Comparison of ENCODE assay signal across 8 mouse cellular contexts in the genomic region with DNA sequence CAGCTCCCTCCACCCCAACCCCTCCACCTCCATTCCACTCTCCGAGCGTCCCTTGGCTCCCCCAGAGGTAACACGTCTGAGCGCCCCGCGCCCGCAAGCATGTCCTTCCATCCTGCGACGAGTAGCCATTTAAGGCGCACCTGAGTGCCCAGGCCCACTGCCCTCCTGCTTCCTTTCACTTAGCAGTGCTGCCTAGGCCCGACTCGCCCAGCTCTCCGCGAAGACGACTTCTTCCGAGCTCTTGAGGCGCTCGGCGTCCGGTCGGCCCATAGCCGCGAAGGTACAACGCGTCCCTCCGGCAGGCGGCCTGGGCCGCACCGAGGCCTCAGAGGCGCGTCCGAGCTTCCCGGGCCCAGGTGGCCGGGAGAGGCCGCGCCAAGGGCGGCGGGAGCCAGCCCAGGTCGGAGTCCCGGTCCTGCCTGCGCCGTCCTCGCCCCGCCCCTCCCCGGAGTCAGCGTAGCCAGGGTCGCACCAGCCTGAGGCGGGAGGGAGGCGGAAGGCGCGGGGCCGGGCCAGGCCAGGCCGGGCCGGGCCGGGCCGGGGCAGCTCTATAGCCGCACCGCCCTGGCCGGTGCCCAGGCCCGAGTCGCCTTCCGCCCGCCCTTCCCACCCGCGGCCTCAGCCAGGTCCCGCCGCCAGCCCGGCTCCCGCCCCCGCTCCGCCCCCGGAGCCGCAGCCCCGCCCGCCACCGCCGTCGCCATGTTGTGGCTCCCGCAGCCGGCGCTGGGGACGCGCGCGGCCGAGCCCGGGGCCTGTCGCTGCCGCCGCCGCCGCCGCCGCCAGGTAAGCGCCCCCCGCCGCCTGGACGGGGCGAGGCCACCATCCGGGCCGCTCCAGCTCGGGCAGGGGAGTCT. TPM values are rescaled to one million over a fixed set of nuclear protein-coding genes. Genes with fewer than 3 reads are reported as not detected.
A peak's percentile ranks its signal among the peaks of the same experiment; 100 is the strongest.
DNase-seq lines count a peak whose midpoint lies in the region; ATAC-seq and TF ChIP-seq lines count a peak whose summit lies in the region.

Gene Zfp592, plus strand, starts transcription at position 702 of the 854 bp plus-strand sequence.

- peak within 1 kb of the TSS; percentile 91 for H3K27ac ChIP-seq in hindbrain, embryonic 15.5 days (replicated peaks)
- peak within 1 kb of the TSS; percentile 97 for H3K27ac ChIP-seq in left cerebral cortex, adult 2 months

- H3K9ac ChIP-seq in hindbrain, embryonic 15.5 days, result peak within 1 kb of the TSS; percentile 78

- peak within 1 kb of the TSS; percentile 91 for H3K4me2 ChIP-seq in hindbrain, embryonic 15.5 days

- H3K4me3 ChIP-seq in hindbrain, embryonic 15.5 days, result peak within 1 kb of the TSS; percentile 85
- H3K4me3 ChIP-seq in left cerebral cortex, adult 2 months, result peak within 1 kb of the TSS; percentile 93

- ATAC-seq in hindbrain, embryonic 15.5 days (ENCODE audit: low FRiP score, low read depth), result peak; percentile 93
- peak; percentile 58 for ATAC-seq in megakaryocyte, adult 5-6 weeks (ENCODE audit: poor library complexity, severe bottlenecking)

- DNase-seq in ZHBTc4 (ENCODE audit: low read depth, low spot score), result peak; percentile 79
- peak; percentile 43 to 76 for DNase-seq in cerebellum, postnatal 4 days (ENCODE audit: low spot score in 2 of 2)
- peak; percentile 83 for DNase-seq in gastrocnemius, adult 18-20 months (ENCODE audit: low spot score)
- DNase-seq in left cerebral cortex, adult 2 months (ENCODE audit: extremely low spot score in 1 of 2, low spot score in 2 of 2), result peak; percentile 75 to 78
- DNase-seq in right cerebral cortex, adult 2 months (ENCODE audit: low spot score in 2 of 2), result peak; percentile 50 to 70
- peak; percentile 87 for DNase-seq in urinary bladder, postnatal 14 days (ENCODE audit: low spot score)

- intact Hi-C loops in left cerebral cortex, adult 2 months (cut with DNase I), result loop anchor here (2.0 to 5.0 kb wide), 3 partner anchors 32 to 139 kb away; partner anchors contain the start of gene Sec11a

- no peaks in the 10 kb centered on the region for H3K36me3 ChIP-seq in hindbrain, embryonic 15.5 days

- TF ChIP-seq CTCF in left cerebral cortex, adult 2 months (IDR thresholded peaks at IDR 0.05), result no peak; the same call in none of the 2 replicates

- no peaks in the 10 kb centered on the region for H3K9me3 ChIP-seq in hindbrain, embryonic 15.5 days

- WGBS in hindbrain, embryonic 15.5 days, result under 1% methylated on average over 38 of the region's 102 CpGs

- no peaks in the 10 kb centered on the region for H3K27me3 ChIP-seq in hindbrain, embryonic 15.5 days

- peaks cover 38% of the 10 kb centered on the region for H3K4me1 ChIP-seq in hindbrain, embryonic 15.5 days (replicated peaks)

RNA-seq across cellular contexts. Expression of gene Zfp592, which starts in this region (rescaled TPM):
- total RNA-seq in gastrocnemius, adult 18-20 months (2021), result 10 to 100 TPM; 15.2 to 15.5 TPM
- 10.4 and 10.5 TPM in 2 replicates for polyA plus RNA-seq in hindbrain, embryonic 15.5 days (2015; fragmentation: Nextera tagmentation; extraction: Ambion mirVana)
- 10 to 100 TPM; 22.3 to 24.1 TPM for total RNA-seq in left cerebral cortex, adult 2 months (2021)
- total RNA-seq in megakaryocyte, adult 5-6 weeks (2015), result 23.2 and 26.6 TPM in 2 replicates
- 19.6 and 26.5 TPM in 2 replicates for total RNA-seq in megakaryocyte, adult 5-6 weeks (2017)

Comparison
In these comparisons a context has a peak if more than half of its experiments do, and no peak if none do; other contexts are left out.
1. Peak in every context shown above with its lines: DNase-seq, ATAC-seq, H3K4me3 ChIP-seq and H3K27ac ChIP-seq.